Comparison of ENCODE assay signal across 8 mouse cellular contexts in genomic region chr2:154677651-154678139, GRCm38 (mm10). TPM values are rescaled to one million over a fixed set of nuclear protein-coding genes. Genes with fewer than 3 reads are reported as not detected.
DNase-seq lines count a peak whose midpoint lies in the region; ATAC-seq lines count a peak whose summit lies in the region.

No protein-coding gene starts in this region.

- peak; percentile 72 for ATAC-seq in embryonic facial prominence, embryonic 14.5 days (ENCODE audit: low read depth)
- peak; percentile 68 for ATAC-seq in heart, embryonic 14.5 days (ENCODE audit: insufficient number of reproducible peaks, insufficient read depth, low FRiP score, low read depth)
- ATAC-seq in erythroid progenitor cell, adult 5-6 weeks (replicated peaks; ENCODE audit: low FRiP score, poor library complexity, severe bottlenecking), result no peak

- H3K4me3 ChIP-seq in embryonic facial prominence, embryonic 14.5 days (ENCODE audit: low read depth, low read length), result peak overlapping the region; percentile 5; the same call in 1 of the 2 replicates
- H3K4me3 ChIP-seq in heart, embryonic 14.5 days (ENCODE audit: control insufficient read depth in 1 of 2, insufficient read depth in 1 of 2, low read depth in 1 of 2, low read length in 2 of 2), result peak overlapping the region; percentile 6 to 15

- peak; percentile 16 for DNase-seq in kidney, adult 18-20 months
- no peak for DNase-seq in kidney, adult 11 months
- peak; percentile 97 for DNase-seq in embryonic facial prominence, embryonic 14.5 days (ENCODE audit: low spot score)
- peak; percentile 76 to 86 for DNase-seq in kidney, postnatal 4 days
- peak; percentile 33 for DNase-seq in lung, adult 18-20 months
- DNase-seq in ovary, postnatal 10 days (ENCODE audit: low spot score), result peak; percentile 22

- H3K4me2 ChIP-seq in embryonic facial prominence, embryonic 14.5 days (ENCODE audit: low read depth, low read length), result peak overlapping the region; percentile 46
- H3K4me2 ChIP-seq in heart, embryonic 14.5 days (ENCODE audit: low read length), result peak overlapping the region; percentile 60

- H3K27ac ChIP-seq in embryonic facial prominence, embryonic 14.5 days (replicated peaks; ENCODE audit: low read depth, low read length), result peak overlapping the region; percentile 94
- peak overlapping the region; percentile 87 to 93 for H3K27ac ChIP-seq in heart, embryonic 14.5 days (replicated peaks in 1 of 2; ENCODE audit: control insufficient read depth in 1 of 2, insufficient read depth in 1 of 2, low read depth in 2 of 2, low read length in 2 of 2)

- WGBS in embryonic facial prominence, embryonic 14.5 days, result 13% methylated on average over 10 of the region's 10 CpGs
- WGBS in heart, embryonic 14.5 days, result under 1% methylated on average over 10 of the region's 10 CpGs

- no peaks in the 10 kb centered on the region for H3K27me3 ChIP-seq in embryonic facial prominence, embryonic 14.5 days (replicated peaks; ENCODE audit: control insufficient read depth, insufficient read depth, low read length)
- no peaks in the 10 kb centered on the region for H3K27me3 ChIP-seq in heart, embryonic 14.5 days (ENCODE audit: control insufficient read depth, insufficient read depth, low read length)

- no peaks in the 10 kb centered on the region for H3K36me3 ChIP-seq in embryonic facial prominence, embryonic 14.5 days (ENCODE audit: control insufficient read depth, insufficient read depth, low read length)
- H3K36me3 ChIP-seq in heart, embryonic 14.5 days (ENCODE audit: control insufficient read depth, insufficient read depth, low read length), result 0 out of 2 replicates have a peak, but pooled peaks cover 7% of the 10 kb centered on the region

- H3K9me3 ChIP-seq in embryonic facial prominence, embryonic 14.5 days (ENCODE audit: control insufficient read depth, low read length), result no peaks in the 10 kb centered on the region
- no peaks in the 10 kb centered on the region for H3K9me3 ChIP-seq in heart, embryonic 14.5 days (ENCODE audit: control insufficient read depth, low read length)

- H3K9ac ChIP-seq in embryonic facial prominence, embryonic 14.5 days (ENCODE audit: low read depth, low read length), result peak overlapping the region; percentile 28
- H3K9ac ChIP-seq in heart, embryonic 14.5 days (ENCODE audit: low read length), result peak overlapping the region; percentile 66

- peaks cover 37% of the 10 kb centered on the region for H3K4me1 ChIP-seq in embryonic facial prominence, embryonic 14.5 days (ENCODE audit: control insufficient read depth, insufficient read depth, low read length)
- peaks cover 29 to 60% of the 10 kb centered on the region in 2 experiments for H3K4me1 ChIP-seq in heart, embryonic 14.5 days (ENCODE audit: control insufficient read depth in 2 of 2, insufficient read depth in 2 of 2, low read length in 2 of 2)

RNA-seq across cellular contexts. Expression of gene Chmp4b, which starts 26.2 kb away (rescaled TPM):
- 21.2 and 21.9 TPM in 2 replicates for polyA plus RNA-seq in embryonic facial prominence, embryonic 14.5 days (2014; fragmentation: Nextera tagmentation; extraction: Ambion mirVana)
- polyA plus RNA-seq in heart, embryonic 14.5 days (2014; fragmentation: Nextera tagmentation; extraction: Ambion mirVana), result 13.0 and 16.6 TPM in 2 replicates
- 58.0 and 78.4 TPM in 2 replicates for total RNA-seq in erythroid progenitor cell, adult 5-6 weeks (2015; ENCODE audit: low replicate concordance)
- 45.3 and 70.0 TPM in 2 replicates for total RNA-seq in erythroid progenitor cell, adult 5-6 weeks (2017; ENCODE audit: low replicate concordance)
